Mouse (Mus musculus) cortical plate, adult 2 months (tissue): ENCODE measurements around the gene Ugt1a5. TPM values are rescaled to one million over a fixed set of nuclear protein-coding genes. Genes with fewer than 3 reads are reported as not detected.

Source experiments
- H3K27ac ChIP-seq: fragments of 200-500 bp; 2 replicates; pipeline ENCODE4 v1.5.1; 2012; ENCODE audit warnings: low read length, control low read depth, inconsistent platforms; ENCODE audit not compliant: insufficient read depth
- H3K4me1 ChIP-seq: fragments of 200-500 bp; 2 replicates; pipeline ENCODE4 v1.6.1; 2011; ENCODE audit warnings: low read length; ENCODE audit not compliant: control insufficient read depth, insufficient read depth
- H3K4me3 ChIP-seq: fragments of 200-500 bp; 2 replicates; pipeline ENCODE4 v1.5.1; 2011; ENCODE audit warnings: mild to moderate bottlenecking, low read length, control low read depth; ENCODE audit not compliant: insufficient read depth
- CTCF ChIP-seq: fragments of 200-500 bp; IDR thresholded peaks from 2 replicates; pipeline ENCODE4 v1.5.1; 2011; ENCODE audit warnings: mild to moderate bottlenecking, control low read depth, low read length; ENCODE audit not compliant: insufficient read depth; ENCODE audit errors: extremely low read depth
- POLR2A ChIP-seq: fragments of 200-500 bp; IDR thresholded peaks from 2 replicates; pipeline ENCODE4 v1.6.1; 2011; ENCODE audit warnings: mild to moderate bottlenecking, low read length, control low read depth; ENCODE audit not compliant: insufficient read depth; ENCODE audit errors: extremely low read depth
- polyA plus RNA-seq: library from polyadenylated mRNA; depleted of rRNA; stranded (reverse); fragments of >200 nt; gene quantifications from 2 replicates; pipeline ENCODE4 v1.2.3, GENCODE M21; 2012

Gene Ugt1a5
- polyA plus RNA-seq, 1 experiment: not detected

DNA sequence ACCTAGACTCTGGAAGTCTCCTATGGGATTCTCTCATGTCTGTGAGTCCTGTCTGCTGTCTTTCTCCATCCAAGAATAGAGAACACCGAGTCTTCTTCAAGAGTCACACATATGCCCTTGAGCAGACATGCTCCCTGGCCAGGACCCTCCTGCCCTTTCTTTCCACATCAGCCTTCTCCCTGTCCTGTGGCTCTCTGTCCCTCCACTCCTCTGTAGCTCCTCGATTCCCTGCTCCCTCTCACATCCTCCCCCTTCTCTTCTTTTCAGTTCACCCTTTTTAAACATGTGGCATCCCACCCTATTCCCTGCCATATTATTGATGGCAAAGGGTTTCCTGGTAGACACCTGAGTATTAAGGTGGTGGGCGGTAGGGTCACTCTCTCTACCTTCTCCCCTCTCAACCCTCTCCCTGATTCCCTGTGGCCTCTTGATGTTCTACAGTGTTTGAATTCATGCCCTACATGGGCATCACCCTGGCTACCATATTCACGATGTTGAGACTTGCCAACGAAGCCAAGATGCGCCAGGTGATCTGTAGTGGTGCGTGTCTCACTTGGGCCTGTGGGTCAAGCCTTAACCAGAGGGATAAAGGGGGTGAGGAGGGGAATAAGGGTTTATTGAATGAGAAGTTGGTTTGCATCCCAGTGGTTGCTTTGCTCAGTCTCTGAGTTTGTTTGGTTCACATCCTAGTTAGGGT, 66.1 kb downstream of the Ugt1a5 start:
- no peaks in the 10 kb centered on the region for H3K4me1 ChIP-seq
- TF ChIP-seq CTCF: no peak
- no peak for TF ChIP-seq POLR2A
- H3K27ac ChIP-seq: no peak overlapping the region
- no peak overlapping the region for H3K4me3 ChIP-seq

DNA sequence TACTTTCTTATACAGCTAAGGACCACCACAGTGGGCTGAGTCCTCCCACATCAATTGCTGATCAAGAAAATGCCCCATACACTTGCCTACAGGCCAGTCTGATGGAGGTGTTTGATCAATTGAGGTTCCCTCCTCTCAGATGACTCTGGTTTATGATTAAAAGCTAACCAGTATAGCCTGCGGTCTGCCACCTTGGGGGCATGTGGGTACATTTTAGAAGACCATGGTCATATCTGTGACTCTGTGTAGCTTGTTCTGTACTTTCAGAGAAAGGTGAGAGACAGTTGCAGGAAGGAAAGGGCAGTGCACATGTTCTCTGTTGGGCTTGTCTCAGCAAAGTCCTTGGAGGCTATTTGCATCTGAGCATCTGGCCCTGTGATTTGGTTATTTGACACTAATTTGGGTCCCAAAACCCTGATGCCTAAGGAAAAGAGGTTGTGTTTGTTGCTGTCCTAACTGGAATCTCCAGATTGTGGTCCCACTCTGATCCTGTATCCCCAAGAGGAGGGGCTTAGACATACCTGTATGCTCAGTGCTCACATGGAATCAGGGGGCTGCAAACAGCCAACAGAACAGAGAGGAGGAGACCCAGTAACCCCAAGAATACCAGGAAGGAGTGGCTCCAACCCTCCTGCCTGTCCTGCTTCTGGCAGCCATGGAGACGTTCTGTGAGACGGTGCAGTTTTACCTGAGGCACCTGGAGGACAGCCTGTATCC, 67.0 kb downstream of the Ugt1a5 start:
- no peak for TF ChIP-seq POLR2A
- no peak for TF ChIP-seq CTCF
- H3K4me3 ChIP-seq: no peak overlapping the region
- no peak overlapping the region for H3K27ac ChIP-seq
- no peaks in the 10 kb centered on the region for H3K4me1 ChIP-seq

GRCm38 (mm10) chr1:88233421-88234247, 67.8 kb downstream of the Ugt1a5 start:
- H3K4me3 ChIP-seq: no peak overlapping the region
- no peak for TF ChIP-seq CTCF
- no peak for TF ChIP-seq POLR2A
- no peak overlapping the region for H3K27ac ChIP-seq
- H3K4me1 ChIP-seq: no peaks in the 10 kb centered on the region

DNA sequence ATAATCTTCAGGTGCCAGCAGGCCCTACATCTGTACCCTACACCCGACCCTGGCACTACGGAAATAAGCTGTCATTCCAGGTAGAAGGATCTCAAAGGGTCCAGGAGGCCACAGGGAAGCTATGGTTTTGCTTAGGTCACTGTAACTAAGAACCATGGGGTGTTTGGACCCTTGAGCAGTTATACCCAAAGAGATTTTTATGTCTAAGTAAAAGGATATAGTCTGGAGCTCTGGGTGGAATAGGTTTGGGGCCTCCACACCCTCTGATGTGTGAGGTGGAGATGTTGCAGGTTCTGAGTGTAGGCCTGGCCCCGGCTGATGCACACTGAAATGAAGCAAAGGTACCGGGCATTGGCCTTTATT, 68.4 kb downstream of the Ugt1a5 start:
- Histone ChIP-seq H3K4me3 (no peak overlapping the region), H3K4me1 (no peaks in the 10 kb centered on the region), H3K27ac (no peak overlapping the region)
- TF ChIP-seq CTCF (no peak), POLR2A (no peak)

DNA sequence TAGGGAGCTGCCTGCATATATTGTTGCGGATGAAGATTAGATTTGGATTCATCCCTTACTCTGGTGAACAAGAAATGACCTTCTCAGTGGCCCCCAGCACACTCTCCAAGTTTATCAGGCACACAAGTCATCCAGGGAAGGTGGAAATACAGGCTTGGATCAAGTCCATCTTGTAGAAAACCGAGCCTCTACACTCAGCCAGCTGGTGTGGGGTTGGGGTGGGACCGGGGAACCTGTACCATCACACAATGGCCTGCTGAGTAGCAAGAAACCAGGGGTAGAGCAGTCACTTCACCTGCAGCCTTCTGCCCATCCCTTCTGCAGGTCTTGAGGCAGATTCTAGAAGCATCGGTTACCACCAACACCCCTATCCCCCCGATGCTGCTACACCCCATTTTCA, 68.8 kb downstream of the Ugt1a5 start:
- TF ChIP-seq CTCF (no peak), POLR2A (no peak)
- H3K4me1 ChIP-seq: no peaks in the 10 kb centered on the region
- H3K27ac ChIP-seq: no peak overlapping the region
- no peak overlapping the region for H3K4me3 ChIP-seq

- H3K4me3 ChIP-seq: no peak overlapping the region
- no peak overlapping the region for H3K27ac ChIP-seq
- no peaks in the 10 kb centered on the region for H3K4me1 ChIP-seq
- TF ChIP-seq POLR2A: no peak
- TF ChIP-seq CTCF: no peak
Measured at GRCm38 (mm10) chr1:88235046-88235893, 69.5 kb downstream of the Ugt1a5 start.

- TF ChIP-seq POLR2A: no peak
- TF ChIP-seq CTCF: no peak
Measured at GRCm38 (mm10) chr1:88235894-88236415, 70.1 kb downstream of the Ugt1a5 start.

GRCm38 (mm10) chr1:88237311-88237710, 71.5 kb downstream of the Ugt1a5 start:
- no peak overlapping the region for H3K27ac ChIP-seq
- no peak for TF ChIP-seq CTCF
- no peak overlapping the region for H3K4me3 ChIP-seq
- H3K4me1 ChIP-seq: no peaks in the 10 kb centered on the region

More at GRCm38 (mm10) chr1:88235894-88236415, 70.1 kb downstream of the Ugt1a5 start:
- H3K4me1 ChIP-seq: no peaks in the 10 kb centered on the region
- no peak overlapping the region for H3K4me3 ChIP-seq
- H3K27ac ChIP-seq: no peak overlapping the region

GRCm38 (mm10) chr1:88238771-88239170, 73.0 kb downstream of the Ugt1a5 start:
- TF ChIP-seq POLR2A (no peak), CTCF (no peak)
- no peaks in the 10 kb centered on the region for H3K4me1 ChIP-seq
- H3K27ac ChIP-seq: no peak overlapping the region
- H3K4me3 ChIP-seq: no peak overlapping the region
